Mouse (Mus musculus): ENCODE measurements around the gene Cdk14. TPM values are rescaled to one million over a fixed set of nuclear protein-coding genes. Genes with fewer than 3 reads are reported as not detected.

Cdk14 gene
- polyA plus RNA-seq, 1 experiment from 2014 or later: 10.6 TPM

DNA sequence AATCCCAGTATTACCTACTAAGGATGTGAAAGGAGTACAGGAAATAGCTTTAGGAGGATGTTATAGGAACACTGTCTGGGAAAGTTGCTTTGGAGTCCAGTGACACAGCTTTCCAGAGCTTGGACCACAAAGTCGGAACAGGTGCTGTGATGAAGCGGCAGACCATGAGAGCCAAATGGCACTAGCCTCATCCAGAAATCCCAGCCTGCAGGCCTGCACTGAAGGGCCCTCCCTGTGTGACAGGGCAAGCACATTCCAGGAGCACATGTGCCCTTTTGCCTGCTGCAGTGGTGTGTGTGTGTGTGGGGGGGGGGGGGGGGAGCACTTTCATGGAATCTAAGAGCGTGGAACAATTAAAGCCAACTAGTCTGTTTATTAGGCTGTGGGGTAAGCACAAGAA, 47.8 kb downstream of the Cdk14 start:
- Histone ChIP-seq H3K27ac (ENCODE audit: low read length) (no peak overlapping the region), H3K4me3 (ENCODE audit: low read length) (no peak overlapping the region), H3K4me1 (ENCODE audit: control insufficient read depth, insufficient read depth, low read length) (peaks cover 10% of the 10 kb centered on the region), H3K9me3 (replicated peaks; ENCODE audit: control insufficient read depth, low read length) (no peaks in the 10 kb centered on the region), H3K4me2 (ENCODE audit: low read depth, low read length) (no peak overlapping the region), H3K36me3 (ENCODE audit: control insufficient read depth, insufficient read depth) (0 out of 2 replicates have a peak, but pooled peaks cover 2% of the 10 kb centered on the region), H3K27me3 (ENCODE audit: control insufficient read depth, insufficient read depth, low read length) (no peaks in the 10 kb centered on the region), H3K9ac (ENCODE audit: low read length) (no peak overlapping the region)
- 65% methylated on average over 3 of the region's 3 CpGs for WGBS
- ATAC-seq (replicated peaks; ENCODE audit: extremely low read depth, insufficient read depth, low FRiP score): no peak

DNA sequence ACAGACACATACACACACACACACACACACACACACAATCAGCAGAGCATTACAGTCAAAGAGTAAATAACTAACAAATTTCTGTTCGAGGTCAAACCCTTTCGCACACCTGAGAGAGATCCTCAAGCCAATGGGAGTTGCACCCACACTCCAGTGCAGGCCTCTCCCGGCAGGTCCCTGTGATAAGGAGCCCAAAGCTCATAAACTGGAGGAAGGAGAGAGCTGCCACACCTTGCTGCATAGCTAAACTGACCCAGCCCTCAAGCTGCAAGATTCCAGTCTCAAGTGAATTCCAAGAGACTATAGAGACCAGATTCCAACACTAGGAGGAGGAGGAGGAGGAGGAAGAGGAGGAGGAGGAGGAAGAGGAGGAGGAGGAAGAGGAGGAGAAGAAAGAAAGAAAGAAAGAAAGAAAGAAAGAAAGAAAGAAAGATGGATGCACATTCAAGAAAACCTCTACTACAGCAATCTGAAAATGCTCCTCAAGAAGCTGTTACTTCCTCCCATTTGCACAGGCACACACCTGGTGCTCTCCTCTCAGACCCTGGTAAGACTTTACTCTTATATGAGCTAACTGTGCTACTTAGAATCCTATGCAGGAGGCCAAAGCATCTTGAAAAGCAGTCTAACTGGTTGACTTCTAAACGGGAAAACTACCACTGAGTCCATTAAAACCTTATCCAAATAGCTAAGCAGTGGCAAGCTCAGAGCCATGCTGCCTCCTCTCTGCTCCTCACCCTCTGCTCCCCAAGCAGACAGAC, 49.6 kb downstream of the Cdk14 start:
- Histone ChIP-seq H3K4me2 (ENCODE audit: low read depth, low read length) (no peak overlapping the region), H3K27me3 (ENCODE audit: control insufficient read depth, insufficient read depth, low read length) (no peaks in the 10 kb centered on the region), H3K4me3 (ENCODE audit: low read length) (no peak overlapping the region), H3K4me1 (ENCODE audit: control insufficient read depth, insufficient read depth, low read length) (peaks cover 12% of the 10 kb centered on the region), H3K36me3 (ENCODE audit: control insufficient read depth, insufficient read depth) (0 out of 2 replicates have a peak, but pooled peaks cover 2% of the 10 kb centered on the region), H3K27ac (ENCODE audit: low read length) (no peak overlapping the region), H3K9me3 (replicated peaks; ENCODE audit: control insufficient read depth, low read length) (no peaks in the 10 kb centered on the region), H3K9ac (ENCODE audit: low read length) (no peak overlapping the region)
- no peak for ATAC-seq (replicated peaks; ENCODE audit: extremely low read depth, insufficient read depth, low FRiP score)
- WGBS: 69% methylated on average over 4 of the region's 4 CpGs

DNA sequence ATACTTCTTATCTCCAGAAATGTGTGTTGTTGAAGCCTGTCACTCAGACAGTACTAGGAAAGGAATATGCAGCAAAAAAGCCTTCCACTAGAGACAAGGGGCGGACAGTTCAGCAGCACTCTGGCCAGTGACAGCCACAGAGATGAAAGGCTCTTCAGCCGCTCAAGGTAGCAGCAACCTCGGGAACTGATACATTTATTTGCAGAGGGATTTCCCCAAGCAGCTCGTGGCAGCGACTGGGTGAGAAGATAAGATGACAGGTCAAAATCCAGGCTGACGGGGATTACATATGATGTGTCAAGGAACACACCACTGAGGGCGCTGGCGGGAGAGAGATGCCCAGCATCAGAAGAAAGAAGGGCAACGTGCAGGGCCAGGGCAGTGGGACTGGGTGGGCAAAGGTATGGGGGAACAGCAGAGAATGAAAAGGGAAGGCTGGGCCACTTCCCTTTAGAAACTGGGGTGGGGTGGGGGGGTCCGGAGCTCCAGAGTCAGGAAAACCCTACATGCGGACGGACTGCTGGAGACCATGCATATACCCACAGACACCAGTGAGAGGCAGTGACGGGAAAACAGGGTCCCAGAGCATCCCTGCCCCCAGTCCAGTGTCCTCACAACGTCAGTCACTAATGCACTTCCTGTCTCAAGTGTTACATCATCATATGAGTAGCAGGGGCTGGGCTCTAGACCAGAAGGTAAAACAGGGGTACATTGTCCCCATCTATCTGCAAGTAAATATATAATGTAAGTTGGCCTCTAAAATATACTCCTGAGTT, 51.5 kb downstream of the Cdk14 start:
- WGBS: 47% methylated on average over 14 of the region's 14 CpGs
- Histone ChIP-seq H3K27ac (ENCODE audit: low read length) (no peak overlapping the region), H3K9ac (ENCODE audit: low read length) (no peak overlapping the region), H3K4me2 (ENCODE audit: low read depth, low read length) (no peak overlapping the region), H3K9me3 (replicated peaks; ENCODE audit: control insufficient read depth, low read length) (no peaks in the 10 kb centered on the region), H3K4me1 (ENCODE audit: control insufficient read depth, insufficient read depth, low read length) (peaks cover 9% of the 10 kb centered on the region), H3K27me3 (ENCODE audit: control insufficient read depth, insufficient read depth, low read length) (no peaks in the 10 kb centered on the region), H3K4me3 (ENCODE audit: low read length) (no peak overlapping the region), H3K36me3 (ENCODE audit: control insufficient read depth, insufficient read depth) (0 out of 2 replicates have a peak, but pooled peaks cover 5% of the 10 kb centered on the region)
- ATAC-seq (replicated peaks; ENCODE audit: extremely low read depth, insufficient read depth, low FRiP score): no peak

DNA sequence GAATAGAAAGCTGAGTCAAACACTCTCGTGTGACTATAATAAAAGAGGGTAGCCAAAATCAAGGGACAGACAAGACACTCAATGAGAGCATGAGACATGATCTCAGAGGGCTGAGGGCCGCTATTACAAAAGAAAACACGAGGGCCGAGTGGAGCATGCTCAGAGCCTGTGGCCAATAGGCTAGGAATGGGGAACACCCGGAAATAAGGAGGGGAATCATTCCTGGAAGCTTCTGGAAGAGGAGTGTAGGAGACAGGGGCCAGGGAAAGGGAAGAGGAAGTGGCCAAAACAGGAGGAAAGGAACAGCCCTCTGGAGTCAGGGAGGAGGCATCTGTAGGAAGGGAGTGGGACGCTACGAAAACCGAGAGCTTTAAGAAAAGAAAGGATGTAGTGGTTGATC, 52.6 kb downstream of the Cdk14 start:
- H3K9me3 ChIP-seq (replicated peaks; ENCODE audit: control insufficient read depth, low read length): no peaks in the 10 kb centered on the region
- H3K27ac ChIP-seq (ENCODE audit: low read length): no peak overlapping the region
- no peak overlapping the region for H3K9ac ChIP-seq (ENCODE audit: low read length)
- 0 out of 2 replicates have a peak, but pooled peaks cover 5% of the 10 kb centered on the region for H3K36me3 ChIP-seq (ENCODE audit: control insufficient read depth, insufficient read depth)
- WGBS: 70% methylated on average over 8 of the region's 8 CpGs
- no peak overlapping the region for H3K4me2 ChIP-seq (ENCODE audit: low read depth, low read length)
- no peaks in the 10 kb centered on the region for H3K27me3 ChIP-seq (ENCODE audit: control insufficient read depth, insufficient read depth, low read length)
- no peak for ATAC-seq (replicated peaks; ENCODE audit: extremely low read depth, insufficient read depth, low FRiP score)
- peaks cover 9% of the 10 kb centered on the region for H3K4me1 ChIP-seq (ENCODE audit: control insufficient read depth, insufficient read depth, low read length)
- H3K4me3 ChIP-seq (ENCODE audit: low read length): no peak overlapping the region

DNA sequence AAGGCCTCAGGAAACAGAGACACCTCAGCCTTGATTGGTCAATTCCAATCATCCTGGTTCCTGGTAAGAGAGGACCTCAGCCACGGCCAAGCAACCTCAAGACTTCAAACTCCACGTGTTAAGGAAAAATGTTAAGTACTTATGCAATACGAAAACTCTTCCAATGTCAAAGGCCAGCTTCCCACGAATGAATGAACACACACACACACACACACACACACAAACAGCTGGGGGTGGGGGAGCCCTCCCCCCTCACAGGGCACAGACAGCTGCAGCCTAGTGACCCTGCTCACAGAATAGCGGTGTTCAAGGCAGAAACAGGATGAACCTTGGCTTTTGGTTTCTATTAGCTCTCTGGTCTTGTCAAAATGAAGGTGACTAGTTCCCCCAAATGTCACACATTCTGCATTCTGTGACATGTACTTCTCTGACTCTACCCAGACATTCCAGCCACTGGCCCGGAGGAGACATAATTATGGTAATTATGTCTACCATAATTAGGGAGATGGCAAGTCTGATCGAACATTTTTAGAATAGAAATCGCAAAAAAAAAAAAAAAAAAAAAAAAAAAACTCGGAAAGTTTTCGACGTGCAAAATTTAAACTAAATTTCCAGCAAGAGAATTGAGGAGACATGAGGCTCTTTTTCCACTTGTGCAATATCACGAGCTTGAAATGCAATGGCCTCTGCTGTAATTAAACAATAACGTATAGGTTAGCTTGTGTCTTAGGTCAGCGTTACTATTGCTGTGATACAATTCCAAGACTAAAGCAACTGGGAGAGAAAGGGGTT, 54.6 kb downstream of the Cdk14 start:
- 90% methylated on average over 14 of the region's 14 CpGs for WGBS
- H3K9ac ChIP-seq (ENCODE audit: low read length): no peak overlapping the region
- ATAC-seq (replicated peaks; ENCODE audit: extremely low read depth, insufficient read depth, low FRiP score): no peak

DNA sequence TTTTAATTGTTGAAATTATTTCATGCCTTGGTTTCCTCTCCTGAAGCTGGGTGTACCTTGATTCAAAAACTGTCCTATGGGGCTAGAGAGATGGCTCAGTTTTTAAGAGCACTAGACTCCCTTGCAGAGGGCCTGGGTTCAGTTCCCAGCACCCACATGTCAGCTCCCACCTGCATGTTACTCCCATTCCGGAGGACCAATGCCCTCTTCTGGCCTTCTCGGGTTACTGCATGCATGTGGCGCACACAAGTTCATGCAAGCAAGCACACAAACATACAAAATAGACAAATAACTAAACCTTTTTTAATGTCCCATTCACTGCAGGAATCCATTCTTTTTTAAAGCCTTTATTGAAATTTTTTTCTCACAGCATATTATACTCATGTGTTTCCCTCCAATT, 58.4 kb downstream of the Cdk14 start:
- no peak overlapping the region for H3K4me2 ChIP-seq (ENCODE audit: low read depth, low read length)
- H3K4me3 ChIP-seq (ENCODE audit: low read length): no peak overlapping the region
- H3K27ac ChIP-seq (ENCODE audit: low read length): no peak overlapping the region
- peaks cover 6% of the 10 kb centered on the region for H3K9me3 ChIP-seq (replicated peaks; ENCODE audit: control insufficient read depth, low read length)
- H3K4me1 ChIP-seq (ENCODE audit: control insufficient read depth, insufficient read depth, low read length): peaks cover 8% of the 10 kb centered on the region; the same call in 1 of the 2 replicates
- peaks cover 8% of the 10 kb centered on the region; the same call in 1 of the 2 replicates for H3K36me3 ChIP-seq (ENCODE audit: control insufficient read depth, insufficient read depth)
- 95% methylated on average over 3 of the region's 3 CpGs for WGBS
- H3K27me3 ChIP-seq (ENCODE audit: control insufficient read depth, insufficient read depth, low read length): no peaks in the 10 kb centered on the region
- ATAC-seq (replicated peaks; ENCODE audit: extremely low read depth, insufficient read depth, low FRiP score): no peak
- no peak overlapping the region for H3K9ac ChIP-seq (ENCODE audit: low read length)

More for the DNA sequence above, 54.6 kb downstream of the Cdk14 start:
- H3K4me3 ChIP-seq (ENCODE audit: low read length): no peak overlapping the region
- H3K27ac ChIP-seq (ENCODE audit: low read length): no peak overlapping the region
- peaks cover 3% of the 10 kb centered on the region for H3K9me3 ChIP-seq (replicated peaks; ENCODE audit: control insufficient read depth, low read length)
- peaks cover 9% of the 10 kb centered on the region for H3K4me1 ChIP-seq (ENCODE audit: control insufficient read depth, insufficient read depth, low read length)
- H3K27me3 ChIP-seq (ENCODE audit: control insufficient read depth, insufficient read depth, low read length): no peaks in the 10 kb centered on the region
- 0 out of 2 replicates have a peak, but pooled peaks cover 2% of the 10 kb centered on the region for H3K36me3 ChIP-seq (ENCODE audit: control insufficient read depth, insufficient read depth)
- no peak overlapping the region for H3K4me2 ChIP-seq (ENCODE audit: low read depth, low read length)

DNA sequence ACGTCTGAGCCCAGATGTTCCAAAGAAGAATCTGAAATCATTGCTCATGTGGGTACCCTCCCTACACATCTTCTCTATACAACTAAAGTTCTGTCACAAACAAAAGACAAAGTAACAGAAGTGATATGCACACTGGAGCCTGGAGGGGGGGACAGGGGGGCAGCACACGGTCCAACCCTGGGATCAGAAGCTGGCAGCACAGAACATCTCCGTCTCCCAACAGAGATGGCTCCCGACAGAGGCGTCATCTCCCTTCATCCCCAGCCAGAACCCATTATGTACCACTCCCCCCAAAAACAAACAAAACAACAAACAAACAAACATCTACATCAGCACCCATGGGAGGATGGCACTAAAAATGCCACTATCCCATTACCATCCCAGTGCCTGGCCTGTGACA, 59.8 kb downstream of the Cdk14 start:
- no peak for ATAC-seq (replicated peaks; ENCODE audit: extremely low read depth, insufficient read depth, low FRiP score)
- WGBS: 90% methylated on average over 5 of the region's 5 CpGs
- H3K9me3 ChIP-seq (replicated peaks; ENCODE audit: control insufficient read depth, low read length): peaks cover 6% of the 10 kb centered on the region
- no peak overlapping the region for H3K4me3 ChIP-seq (ENCODE audit: low read length)
- no peak overlapping the region for H3K9ac ChIP-seq (ENCODE audit: low read length)
- peaks cover 8% of the 10 kb centered on the region; the same call in 1 of the 2 replicates for H3K4me1 ChIP-seq (ENCODE audit: control insufficient read depth, insufficient read depth, low read length)
- H3K27me3 ChIP-seq (ENCODE audit: control insufficient read depth, insufficient read depth, low read length): no peaks in the 10 kb centered on the region
- H3K27ac ChIP-seq (ENCODE audit: low read length): no peak overlapping the region
- H3K36me3 ChIP-seq (ENCODE audit: control insufficient read depth, insufficient read depth): peaks cover 8% of the 10 kb centered on the region; the same call in 1 of the 2 replicates
- H3K4me2 ChIP-seq (ENCODE audit: low read depth, low read length): no peak overlapping the region

DNA sequence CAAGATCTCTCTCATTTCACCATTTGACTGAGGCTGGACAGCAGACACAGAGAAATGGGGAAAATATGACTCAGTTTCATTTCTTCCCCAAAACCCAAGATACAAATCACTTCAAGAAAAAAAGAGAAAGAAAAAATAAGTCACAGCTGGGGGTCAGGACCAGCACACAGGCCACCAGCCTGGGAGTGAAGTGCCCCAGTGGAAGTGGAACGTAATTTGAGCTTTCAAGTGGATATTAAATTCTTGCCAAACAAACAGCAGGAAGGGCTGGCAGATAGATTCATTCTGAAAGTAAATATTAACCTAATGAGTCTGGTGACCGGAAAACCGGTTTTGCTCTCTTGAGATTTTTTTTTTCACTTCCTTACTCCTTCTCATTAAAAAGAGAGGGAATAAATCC, 60.2 kb downstream of the Cdk14 start:
- Histone ChIP-seq H3K4me1 (ENCODE audit: control insufficient read depth, insufficient read depth, low read length) (peaks cover 8% of the 10 kb centered on the region; the same call in 1 of the 2 replicates), H3K4me2 (ENCODE audit: low read depth, low read length) (no peak overlapping the region), H3K9ac (ENCODE audit: low read length) (no peak overlapping the region), H3K4me3 (ENCODE audit: low read length) (no peak overlapping the region), H3K36me3 (ENCODE audit: control insufficient read depth, insufficient read depth) (peaks cover 8% of the 10 kb centered on the region; the same call in 1 of the 2 replicates), H3K27me3 (ENCODE audit: control insufficient read depth, insufficient read depth, low read length) (no peaks in the 10 kb centered on the region), H3K9me3 (replicated peaks; ENCODE audit: control insufficient read depth, low read length) (peaks cover 6% of the 10 kb centered on the region), H3K27ac (ENCODE audit: low read length) (no peak overlapping the region)
- 73% methylated on average over 3 of the region's 3 CpGs for WGBS
- no peak for ATAC-seq (replicated peaks; ENCODE audit: extremely low read depth, insufficient read depth, low FRiP score)

Measured in heart, embryonic 16.5 days (tissue).